Mouse (Mus musculus) liver, adult 2 months (tissue): ENCODE results near the gene Siglec1. TPM values are rescaled to one million over a fixed set of nuclear protein-coding genes. Genes with fewer than 3 reads are reported as not detected.

Experiments used
- DNase-seq: peaks from one replicate; pipeline ENCODE4 v3.0.0-alpha.2; 2011; ENCODE audit warnings: low read depth, low spot score; ENCODE audit errors: extremely low read depth
- H3K27ac ChIP-seq: fragments of 200-500 bp; replicated peaks from 2 replicates; pipeline ENCODE4 v1.5.1; 2012; ENCODE audit warnings: low read depth, mild to moderate bottlenecking, control low read depth, inconsistent platforms, low read length; ENCODE audit not compliant: insufficient read depth
- H3K27me3 ChIP-seq: fragments of 200-500 bp; 2 replicates; pipeline ENCODE4 v1.6.1; 2012; ENCODE audit warnings: mild to moderate bottlenecking, moderate library complexity, low read length, inconsistent platforms; ENCODE audit not compliant: control insufficient read depth, insufficient read depth
- H3K36me3 ChIP-seq: fragments of 200-500 bp; 2 replicates; pipeline ENCODE4 v1.6.1; 2012; ENCODE audit warnings: low read length, inconsistent platforms; ENCODE audit not compliant: control insufficient read depth, insufficient read depth
- H3K4me1 ChIP-seq: fragments of 200-500 bp; 2 replicates; pipeline ENCODE4 v1.6.1; 2011; ENCODE audit warnings: low read length; ENCODE audit not compliant: control insufficient read depth, insufficient read depth
- H3K4me3 ChIP-seq: fragments of 200-500 bp; 2 replicates; pipeline ENCODE4 v1.5.1; 2011; ENCODE audit warnings: low read depth, mild to moderate bottlenecking, control low read depth, low read length, moderate library complexity; ENCODE audit not compliant: insufficient read depth
- H3K79me2 ChIP-seq: fragments of 200-500 bp; 2 replicates; pipeline ENCODE4 v1.6.1; 2012; ENCODE audit warnings: inconsistent platforms, mild to moderate bottlenecking, low read length, moderate library complexity; ENCODE audit not compliant: control insufficient read depth, insufficient read depth
- H3K9ac ChIP-seq: fragments of 200-500 bp; 2 replicates; pipeline ENCODE4 v1.6.1; 2012; ENCODE audit warnings: low read depth, mild to moderate bottlenecking, control low read depth, inconsistent platforms, low read length
- CTCF ChIP-seq: fragments of 200-500 bp; IDR thresholded peaks from 2 replicates; pipeline ENCODE4 v1.5.1; 2011; ENCODE audit warnings: low read depth, low read length, control low read depth
- POLR2A ChIP-seq: fragments of 200-500 bp; IDR thresholded peaks from 2 replicates; pipeline ENCODE4 v1.6.1; 2011; ENCODE audit warnings: low read length, control low read depth; ENCODE audit not compliant: insufficient read depth; ENCODE audit errors: extremely low read depth
- WGBS: fragments of 180-500 bp; shearing (Covaris S2); methylation state at CpG from one replicate; pipeline ENCODE4 v1.1.7; 2018; 5-methylcytosine and 5-hydroxymethylcytosine counted together
- polyA plus RNA-seq: library from polyadenylated mRNA; depleted of rRNA; stranded (reverse); fragments of >200 nt; gene quantifications from 2 replicates; pipeline ENCODE4 v1.2.3, GENCODE M21; 2012; rRNA removed
- total RNA-seq: library from RNA; depleted of rRNA; stranded (reverse); fragments of >200 nt; gene quantifications from 2 replicates; pipeline ENCODE4 v1.2.3, GENCODE M21; 2014; rRNA removed

Siglec1 gene
- total RNA-seq = 4.5 and 5.6 TPM in 2 replicates
- 3.2 and 9.9 TPM in 2 replicates for polyA plus RNA-seq

- peak; percentile 16 for DNase-seq
- Histone ChIP-seq H3K4me1 (no peaks in the 10 kb centered on the region), H3K9ac (peak within 1 kb of the TSS; percentile 2; the same call in 1 of the 2 replicates), H3K79me2 (no peaks in the 10 kb centered on the region), H3K27ac (peak within 1 kb of the TSS; percentile 31), H3K4me3 (peak within 1 kb of the TSS; percentile 24), H3K27me3 (no peaks in the 10 kb centered on the region), H3K36me3 (no peaks in the 10 kb centered on the region)
- TF ChIP-seq POLR2A (no peak), CTCF (no peak)
- WGBS = 88% methylated on average over 11 of the region's 11 CpGs
Measured at GRCm38 (mm10) chr2:131086667-131087390, at the start of gene Siglec1. TSS of gene Siglec1 (minus strand) at chr2:131086765.

GRCm38 (mm10) chr2:131135521-131136139 is 49.1 kb upstream of the Siglec1 start:
- Histone ChIP-seq H3K79me2 (no peaks in the 10 kb centered on the region), H3K4me1 (0 out of 2 replicates have a peak, but pooled peaks cover 1% of the 10 kb centered on the region), H3K36me3 (no peaks in the 10 kb centered on the region), H3K27me3 (no peaks in the 10 kb centered on the region), H3K9ac (no peak overlapping the region), H3K27ac (peak overlapping the region; percentile 47), H3K4me3 (no peak overlapping the region)
- no peak for DNase-seq
- no peak for TF ChIP-seq POLR2A
- TF ChIP-seq CTCF = no peak
- WGBS = 59% methylated on average over 11 of the region's 11 CpGs

- no peaks in the 10 kb centered on the region for H3K79me2 ChIP-seq
- H3K9ac ChIP-seq = no peak overlapping the region
- 0 out of 2 replicates have a peak, but pooled peaks cover under 1% of the 10 kb centered on the region for H3K4me1 ChIP-seq
- 79% methylated on average over 8 of the region's 8 CpGs for WGBS
- TF ChIP-seq POLR2A (no peak), CTCF (no peak)
- H3K36me3 ChIP-seq = no peaks in the 10 kb centered on the region
- no peaks in the 10 kb centered on the region for H3K27me3 ChIP-seq
- H3K27ac ChIP-seq = peak overlapping the region; percentile 47
- H3K4me3 ChIP-seq = no peak overlapping the region
- no peak for DNase-seq
Measured at GRCm38 (mm10) chr2:131134826-131135400, 48.3 kb upstream of the Siglec1 start.

- no peaks in the 10 kb centered on the region for H3K27me3 ChIP-seq
- H3K27ac ChIP-seq = peak overlapping the region; percentile 47
- no peaks in the 10 kb centered on the region for H3K36me3 ChIP-seq
- H3K9ac ChIP-seq = no peak overlapping the region
- no peak overlapping the region for H3K4me3 ChIP-seq
- TF ChIP-seq POLR2A (no peak), CTCF (no peak)
- DNase-seq = no peak
- 60% methylated on average over 1 of the region's 1 CpGs for WGBS
- no peaks in the 10 kb centered on the region for H3K4me1 ChIP-seq
- no peaks in the 10 kb centered on the region for H3K79me2 ChIP-seq
Measured at GRCm38 (mm10) chr2:131134381-131134780, 47.8 kb upstream of the Siglec1 start.

- Histone ChIP-seq H3K79me2 (no peaks in the 10 kb centered on the region), H3K4me1 (no peaks in the 10 kb centered on the region), H3K27me3 (no peaks in the 10 kb centered on the region), H3K4me3 (no peak within 1 kb of the TSS), H3K36me3 (no peaks in the 10 kb centered on the region), H3K27ac (peak within 1 kb of the TSS; percentile 19), H3K9ac (no peak within 1 kb of the TSS)
- no peak for DNase-seq
- no peak for TF ChIP-seq POLR2A
- TF ChIP-seq CTCF = no peak
- 75% methylated on average over 9 of the region's 9 CpGs for WGBS
Measured at GRCm38 (mm10) chr2:131132930-131133547, 46.5 kb upstream of the Siglec1 start, which contains the start of gene Gm11037. TSS of gene Gm11037 (plus strand) at chr2:131133497.
